Mouse (Mus musculus) gastrocnemius, postnatal 14 days (tissue): Measurements from ENCODE around the gene Col1a1. TPM values are rescaled to one million over a fixed set of nuclear protein-coding genes. Genes with fewer than 3 reads are reported as not detected.
"Not testable (repeated sequence)": the region's sequence is repeated elsewhere in the genome, so short reads cannot be mapped to it uniquely, and the experiment has no call there.

ENCODE experiments used
- DNase-seq: peaks from one replicate; pipeline ENCODE4 v3.0.0; 2021; ENCODE audit warnings: mixed read lengths
- intact Hi-C: fragments of 180-260 bp; cut with DNase I; formaldehyde crosslinking; loops from one replicate; pipeline ENCODE4 v1.15.1; 2025; ENCODE audit warnings: low total_unique reads
- total RNA-seq, 2 experiments: library from RNA; stranded (reverse); gene quantifications; 2 replicates each; pipeline ENCODE4 v1.2.3; 2021

Gene Col1a1
- total RNA-seq, 2 experiments from 2014 or later = 3,539 to 4,018 TPM

DNA sequence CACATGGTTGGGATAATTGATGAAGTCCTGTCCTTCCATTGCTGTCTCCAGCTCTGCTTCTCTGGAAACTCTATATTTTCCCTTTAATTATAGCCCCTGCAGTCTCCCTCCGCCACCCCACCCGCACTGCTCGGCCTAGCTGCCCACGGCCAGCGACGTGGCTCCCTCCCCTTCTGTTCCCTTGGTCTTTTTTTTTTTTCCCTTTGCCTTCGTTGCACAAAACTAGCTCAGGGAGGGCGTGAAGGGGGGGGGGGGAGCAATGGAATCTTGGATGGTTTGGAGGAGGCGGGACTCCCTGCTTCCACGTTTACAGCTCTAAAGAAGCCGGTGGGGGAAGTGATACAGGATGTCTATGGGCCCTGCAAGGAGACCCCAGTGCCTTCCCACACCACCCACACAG is 1.5 kb upstream of the Col1a1 start:
- intact Hi-C loops = no loop called here
- DNase-seq = peak; percentile 46

DNA sequence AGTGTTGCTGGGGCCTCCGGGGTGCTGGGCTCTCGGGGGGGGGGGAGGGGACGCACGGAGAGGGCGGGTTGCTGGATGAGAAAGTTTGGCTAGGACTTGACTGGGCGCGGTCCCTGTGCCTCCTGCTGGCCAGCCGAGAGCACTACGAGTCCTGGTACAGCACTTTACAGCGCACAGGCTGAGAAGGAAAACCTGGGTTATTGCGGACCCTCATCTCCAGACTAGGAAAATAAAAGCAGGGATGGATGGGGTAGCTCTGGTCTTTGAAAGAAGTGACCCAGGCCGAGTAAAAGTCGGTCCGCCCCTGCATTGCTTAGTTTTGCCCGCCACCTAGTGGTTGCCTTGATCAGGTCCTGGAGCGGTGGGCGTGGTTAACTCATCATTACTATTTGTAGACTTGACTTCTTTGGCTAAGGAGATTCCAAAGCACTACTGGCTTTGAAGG is 849 bp downstream of the Col1a1 start:
- intact Hi-C loops = loop anchor here (2.0 to 5.0 kb wide), 2 partner anchors 35 to 70 kb away; no protein-coding TSS in a partner anchor
- peak; percentile 89 for DNase-seq

DNA sequence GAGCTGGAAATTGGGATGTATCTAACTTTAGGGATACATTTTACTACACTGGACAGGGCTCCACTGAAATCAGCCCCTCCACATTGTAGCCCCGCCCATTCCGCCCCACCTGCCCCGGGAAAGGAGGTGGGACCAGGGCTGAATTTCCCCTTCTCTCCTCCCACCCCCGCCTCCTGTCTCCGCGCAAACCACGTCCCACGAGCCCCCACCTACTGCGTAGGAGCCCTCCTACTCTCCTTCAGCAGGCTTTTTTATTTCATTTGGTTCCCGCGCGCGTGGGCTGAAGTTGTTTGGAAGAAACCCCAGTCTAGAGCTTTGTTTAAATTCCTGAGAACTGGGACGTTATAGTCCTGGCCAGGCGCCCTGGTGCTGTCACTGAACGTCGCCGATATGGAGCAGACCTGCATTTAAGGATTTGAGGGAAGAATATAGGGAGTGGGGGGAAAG is 1.3 kb downstream of the Col1a1 start:
- DNase-seq = peak; percentile 73

DNA sequence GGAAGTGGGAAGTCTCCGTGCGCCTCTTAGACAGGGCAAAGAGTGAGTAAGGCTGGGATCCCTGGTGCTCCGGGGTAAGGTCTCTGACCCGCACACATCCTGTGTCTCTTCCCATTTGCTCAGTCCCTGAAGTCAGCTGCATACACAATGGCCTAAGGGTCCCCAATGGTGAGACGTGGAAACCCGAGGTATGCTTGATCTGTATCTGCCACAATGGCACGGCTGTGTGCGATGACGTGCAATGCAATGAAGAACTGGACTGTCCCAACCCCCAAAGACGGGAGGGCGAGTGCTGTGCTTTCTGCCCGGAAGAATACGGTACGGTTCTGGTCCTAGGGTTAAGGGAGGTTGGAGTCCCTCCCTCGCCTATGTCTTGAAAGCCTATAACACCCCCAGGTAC is 1.8 kb downstream of the Col1a1 start:
- DNase-seq = no peak
- intact Hi-C loops = loop anchor here (2.0 to 5.0 kb wide), 2 partner anchors 35 to 71 kb away; no protein-coding TSS in a partner anchor

More for the DNA sequence above, 1.3 kb downstream of the Col1a1 start:
- intact Hi-C loops = loop anchor here (2.0 to 5.0 kb wide), 2 partner anchors 35 to 71 kb away; no protein-coding TSS in a partner anchor

DNA sequence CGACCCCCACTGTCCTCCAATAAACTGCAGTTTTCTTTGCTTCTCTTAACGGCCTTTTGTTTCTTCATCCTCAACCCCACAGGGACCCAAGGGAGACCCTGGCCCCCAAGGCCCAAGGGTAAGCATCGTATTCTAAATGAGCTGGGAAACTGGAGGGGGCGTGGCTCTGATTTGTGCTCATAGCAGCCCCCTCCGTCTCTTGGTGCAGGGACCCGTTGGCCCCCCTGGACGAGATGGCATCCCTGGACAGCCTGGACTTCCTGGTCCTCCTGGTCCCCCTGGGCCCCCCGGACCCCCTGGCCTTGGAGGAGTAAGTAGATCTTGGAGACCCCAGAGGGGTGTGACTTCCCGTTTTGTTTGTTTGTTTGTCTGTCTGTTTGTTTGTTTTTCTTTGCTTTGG is 2.3 kb downstream of the Col1a1 start:
- no peak for DNase-seq
- intact Hi-C loops = loop anchor here (5.0 kb wide), 1 partner anchor 34 kb away; no protein-coding TSS in a partner anchor

DNA sequence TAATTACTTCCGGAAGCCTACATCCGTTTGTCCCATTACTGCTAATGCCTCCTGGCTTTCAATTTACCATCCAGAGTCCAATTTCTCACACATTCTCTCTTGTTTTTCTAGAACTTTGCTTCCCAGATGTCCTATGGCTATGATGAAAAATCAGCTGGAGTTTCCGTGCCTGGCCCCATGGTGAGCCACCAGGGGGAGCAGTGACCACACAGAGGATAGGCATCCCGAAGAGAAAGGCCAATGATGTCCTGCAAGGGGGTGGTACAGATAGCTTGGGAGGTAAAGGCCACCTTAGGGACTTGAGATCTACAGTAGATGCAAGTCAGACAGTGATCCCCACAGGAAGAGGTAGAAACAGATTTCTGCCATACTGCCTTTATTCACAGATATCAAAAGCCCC is 3.3 kb downstream of the Col1a1 start:
- intact Hi-C loops = loop anchor here (5.0 kb wide), 1 partner anchor 33 kb away; no protein-coding TSS in a partner anchor
- peak; percentile 79 for DNase-seq

DNA sequence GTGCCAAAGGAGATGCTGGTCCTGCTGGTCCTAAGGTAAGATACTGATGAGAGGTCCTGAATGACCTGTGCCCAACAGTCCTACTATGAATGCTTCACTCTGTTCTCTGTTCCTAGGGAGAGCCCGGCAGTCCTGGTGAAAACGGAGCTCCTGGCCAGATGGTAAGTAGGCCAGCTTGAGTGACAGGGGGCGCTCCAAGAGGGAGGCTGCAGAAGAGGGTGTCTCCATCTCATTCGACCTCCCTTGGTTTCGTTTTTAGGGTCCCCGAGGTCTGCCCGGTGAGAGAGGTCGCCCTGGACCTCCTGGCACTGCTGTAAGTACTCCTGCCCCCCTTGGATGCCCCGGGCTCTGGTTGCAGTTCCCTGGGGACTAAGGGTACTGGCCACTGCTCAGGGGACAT is 5.1 kb downstream of the Col1a1 start:
- intact Hi-C loops = no loop called here

DNA sequence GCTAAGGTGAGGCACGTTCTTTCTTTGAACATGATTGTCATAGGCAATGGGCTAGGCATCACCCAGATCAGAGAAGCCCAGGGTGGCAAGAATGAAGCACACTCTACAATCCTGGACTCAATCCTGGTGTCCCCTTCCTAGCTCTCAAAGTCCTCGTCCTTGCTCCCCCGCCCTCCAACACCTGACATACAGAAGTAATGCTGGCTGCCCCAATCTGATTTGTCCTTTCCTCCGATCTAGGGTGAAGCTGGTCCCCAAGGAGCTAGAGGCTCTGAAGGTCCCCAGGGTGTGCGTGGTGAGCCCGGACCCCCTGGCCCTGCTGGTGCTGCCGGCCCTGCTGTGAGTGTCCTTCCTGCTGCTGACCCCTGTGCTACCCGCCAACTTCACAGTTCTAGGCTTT is 5.8 kb downstream of the Col1a1 start:
- intact Hi-C loops = no loop called here
- no peak for DNase-seq

More for the DNA sequence above, 5.1 kb downstream of the Col1a1 start:
- DNase-seq = no peak

DNA sequence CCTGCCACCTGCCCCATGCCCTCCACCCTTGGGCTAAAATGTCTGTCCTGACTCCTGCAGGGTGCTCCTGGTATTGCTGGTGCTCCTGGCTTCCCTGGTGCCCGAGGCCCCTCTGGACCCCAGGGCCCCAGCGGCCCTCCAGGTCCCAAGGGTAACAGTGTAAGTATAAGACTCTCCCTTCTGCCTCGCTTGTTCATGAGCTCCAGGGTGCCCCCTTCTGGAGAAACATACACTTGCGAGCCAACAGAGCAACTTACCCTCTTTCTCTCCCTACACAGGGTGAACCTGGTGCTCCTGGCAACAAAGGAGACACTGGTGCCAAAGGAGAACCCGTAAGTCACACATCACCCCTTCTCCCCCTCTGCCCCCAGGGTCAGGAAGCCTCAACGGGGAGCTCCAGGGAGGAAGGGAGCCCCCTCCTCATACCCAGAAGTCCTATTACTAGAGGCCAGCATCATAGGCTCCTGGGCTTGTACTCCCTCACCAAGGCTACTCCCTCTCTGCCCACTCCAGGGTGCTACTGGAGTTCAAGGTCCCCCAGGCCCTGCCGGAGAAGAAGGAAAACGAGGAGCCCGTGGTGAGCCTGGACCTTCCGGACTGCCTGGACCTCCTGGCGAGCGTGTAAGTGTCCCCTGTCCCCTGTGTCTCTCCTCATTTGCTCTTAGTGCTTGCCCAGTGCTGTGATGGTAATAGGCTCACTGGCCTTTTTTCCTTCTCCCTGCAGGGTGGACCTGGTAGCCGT is 6.4 kb downstream of the Col1a1 start:
- intact Hi-C loops = no loop called here
- DNase-seq = peak; percentile 49

DNA sequence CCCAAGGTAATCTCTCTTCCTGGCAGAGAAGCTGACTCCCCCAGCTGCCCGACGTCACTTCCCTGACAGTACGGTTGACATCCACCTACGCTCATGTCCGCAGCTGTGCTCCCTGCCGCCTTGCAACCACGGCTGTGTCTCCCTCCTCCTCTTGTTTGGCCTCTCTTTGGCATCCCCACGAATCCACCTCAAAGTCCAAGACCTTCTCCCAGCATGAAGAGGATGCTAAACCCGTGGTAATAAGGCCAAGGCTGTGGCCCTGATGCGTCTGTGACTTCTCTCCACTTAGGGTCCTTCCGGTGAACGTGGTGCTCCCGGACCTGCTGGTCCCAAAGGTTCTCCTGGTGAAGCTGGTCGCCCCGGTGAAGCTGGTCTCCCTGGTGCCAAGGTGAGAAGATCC is 7.0 kb downstream of the Col1a1 start:
- DNase-seq = no peak
- intact Hi-C loops = no loop called here

DNA sequence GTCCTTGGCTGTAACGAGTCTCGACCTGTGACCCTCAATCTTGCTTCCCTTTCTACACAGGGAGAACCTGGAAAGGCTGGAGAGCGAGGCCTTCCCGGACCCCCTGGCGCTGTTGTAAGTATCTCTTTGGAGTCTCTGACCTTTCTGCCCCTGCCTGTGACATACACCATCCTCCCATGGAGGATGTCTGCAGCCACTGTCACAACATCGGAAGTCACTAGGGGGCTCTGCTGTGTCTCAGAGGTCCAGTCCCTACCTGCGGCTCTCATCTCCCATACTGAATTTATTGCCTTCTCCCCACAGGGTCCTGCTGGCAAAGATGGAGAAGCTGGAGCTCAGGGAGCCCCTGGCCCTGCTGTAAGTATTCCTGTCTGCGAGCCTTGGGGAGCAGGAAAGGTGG is 8.3 kb downstream of the Col1a1 start:
- intact Hi-C loops = no loop called here

DNA sequence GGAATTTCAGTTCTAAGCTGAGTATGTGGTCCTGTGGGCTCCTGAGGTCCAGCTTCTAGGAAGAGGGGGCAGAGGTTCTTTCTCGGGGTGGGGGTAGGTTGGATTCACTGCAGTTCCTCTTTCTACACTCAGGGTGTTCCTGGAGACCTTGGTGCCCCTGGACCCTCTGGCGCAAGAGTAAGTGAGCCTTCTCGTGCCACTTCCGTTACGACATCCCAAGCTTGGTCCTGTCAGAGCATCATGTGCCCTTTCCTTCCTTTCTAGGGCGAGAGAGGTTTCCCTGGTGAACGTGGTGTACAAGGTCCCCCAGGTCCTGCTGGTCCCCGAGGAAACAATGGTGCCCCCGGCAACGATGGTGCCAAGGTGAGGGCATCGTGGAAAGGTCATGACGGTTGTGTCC is 9.2 kb downstream of the Col1a1 start:
- no peak for DNase-seq
- intact Hi-C loops = no loop called here

More for the DNA sequence above, 8.3 kb downstream of the Col1a1 start:
- no peak for DNase-seq

DNA sequence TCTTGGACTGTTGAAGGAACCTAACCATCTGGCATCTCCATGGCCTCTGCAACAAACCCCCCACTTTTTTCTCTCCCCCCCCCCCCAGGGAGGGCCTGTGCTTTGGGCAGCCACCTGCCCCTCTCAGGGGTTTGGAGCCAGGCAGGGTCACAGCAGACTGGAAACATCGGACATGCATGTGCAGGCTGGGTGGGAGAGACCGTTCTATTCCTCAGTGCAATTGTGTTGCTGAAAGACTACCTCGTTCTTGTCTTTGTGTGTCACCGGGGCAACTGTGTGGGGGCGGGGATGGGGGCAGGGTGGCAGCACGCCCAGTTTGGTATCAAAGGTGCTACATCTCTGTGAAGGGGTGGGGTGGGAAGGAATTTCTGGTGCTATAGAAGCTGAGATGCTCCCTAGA is 16.1 kb downstream of the Col1a1 start:
- intact Hi-C loops = no loop called here
- DNase-seq = no peak

DNA sequence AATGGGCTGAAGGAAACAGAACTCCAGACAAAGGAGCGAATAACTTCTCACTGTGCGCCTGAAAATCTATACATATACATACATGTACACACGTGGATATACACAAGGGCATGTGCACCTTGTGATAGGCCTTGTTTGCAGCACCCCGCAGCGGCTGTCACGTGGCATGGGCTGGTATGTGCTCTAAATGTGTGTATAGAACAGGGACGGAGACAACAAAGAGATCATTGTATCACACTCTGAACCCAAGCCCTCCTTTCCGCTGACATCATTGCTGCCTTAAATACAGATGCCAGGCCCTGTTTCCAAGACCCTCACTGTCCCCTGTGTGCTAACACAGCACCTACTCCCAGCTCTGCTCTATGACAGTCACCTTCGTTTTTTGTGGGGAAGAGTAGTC is 19.1 kb downstream of the Col1a1 start:
- DNase-seq = no peak
- intact Hi-C loops = no loop called here

DNA sequence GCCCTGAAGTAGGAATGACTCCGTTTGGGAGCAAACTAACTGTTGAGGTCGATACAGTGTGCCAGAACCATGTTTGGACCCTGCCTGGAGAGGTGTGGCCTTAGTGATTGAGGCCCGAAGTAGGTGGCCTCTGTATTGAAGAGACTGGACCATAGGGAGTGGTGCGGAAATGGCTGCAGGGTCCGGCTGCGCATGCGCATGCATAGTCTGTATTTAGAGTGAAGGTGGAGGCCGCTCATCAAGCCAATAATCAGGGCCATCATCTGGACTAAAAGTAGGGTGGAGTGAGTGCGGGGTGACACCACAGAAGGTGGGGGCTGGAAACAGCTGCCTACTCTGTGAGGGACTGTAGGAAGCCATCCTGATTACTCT is 21.7 kb downstream of the Col1a1 start:
- intact Hi-C loops = no loop called here
- no peak for DNase-seq

DNA sequence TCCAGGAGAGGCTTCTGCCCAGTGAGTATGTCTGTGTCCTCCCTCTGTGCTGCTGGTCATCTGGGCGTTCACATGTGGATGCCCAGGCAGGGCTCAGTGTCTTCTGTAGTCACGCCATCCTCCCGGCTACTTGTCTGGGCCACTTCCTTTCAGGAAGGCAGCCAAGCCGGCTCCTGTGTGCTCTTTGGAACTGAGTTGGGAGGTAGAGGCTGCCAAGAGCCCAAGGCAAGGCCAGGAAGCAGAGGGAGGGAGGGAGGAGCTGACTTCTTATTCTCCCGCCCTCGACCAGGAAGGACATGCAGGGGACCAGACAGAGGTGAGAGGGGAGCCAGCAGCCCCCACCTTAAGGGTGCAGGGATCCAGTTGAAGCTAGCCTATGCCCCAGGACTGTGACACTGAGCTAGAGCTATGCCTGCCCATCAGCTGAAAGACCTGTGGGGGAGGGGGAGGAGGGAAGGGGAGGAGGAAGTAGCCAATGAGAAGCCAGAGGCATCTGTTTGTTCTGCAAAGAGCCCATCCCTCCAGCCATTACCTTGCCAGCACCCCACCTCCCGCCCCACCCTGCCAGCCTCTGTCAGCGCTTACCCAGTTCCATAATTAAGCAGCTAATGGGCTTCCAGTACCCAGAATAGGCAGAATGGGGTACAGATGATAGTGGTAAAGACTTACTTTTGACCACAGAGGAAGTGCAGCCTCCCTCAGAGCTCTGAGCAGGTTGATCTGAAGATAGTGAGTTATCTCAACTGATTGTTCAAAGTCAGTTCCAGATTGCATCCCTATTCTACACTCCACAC is 22.2 kb downstream of the Col1a1 start:
- peak; percentile 89 for DNase-seq
- intact Hi-C loops = no loop called here

DNA sequence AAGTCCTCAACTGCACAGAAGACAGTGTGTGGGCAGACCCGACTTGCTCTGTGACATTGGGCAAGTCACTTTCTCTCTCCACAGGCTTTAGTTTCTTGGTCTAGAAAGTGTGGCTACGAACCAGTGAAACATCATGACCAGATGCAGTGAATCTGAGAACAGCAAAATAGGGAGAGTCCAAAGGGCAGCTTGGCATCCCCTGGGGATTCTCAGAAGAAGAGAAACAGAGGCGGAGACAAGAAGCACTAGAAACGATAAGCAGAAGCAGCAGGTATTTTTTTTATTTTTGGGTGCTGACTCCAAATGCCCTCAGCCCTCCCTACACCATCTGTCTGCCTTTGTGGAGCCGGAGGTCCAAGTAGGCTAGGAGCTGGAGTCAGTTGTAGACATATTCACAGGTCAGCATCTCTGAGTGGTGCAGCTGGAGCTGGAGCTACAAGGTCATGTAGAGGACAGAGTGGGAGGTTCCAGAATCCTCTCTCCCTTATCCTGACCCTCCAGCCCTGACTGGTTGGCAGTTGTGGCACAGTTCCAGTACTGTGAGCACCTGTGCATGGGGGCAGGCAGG is 26.6 kb downstream of the Col1a1 start:
- intact Hi-C loops = no loop called here
- DNase-seq = no peak

DNA sequence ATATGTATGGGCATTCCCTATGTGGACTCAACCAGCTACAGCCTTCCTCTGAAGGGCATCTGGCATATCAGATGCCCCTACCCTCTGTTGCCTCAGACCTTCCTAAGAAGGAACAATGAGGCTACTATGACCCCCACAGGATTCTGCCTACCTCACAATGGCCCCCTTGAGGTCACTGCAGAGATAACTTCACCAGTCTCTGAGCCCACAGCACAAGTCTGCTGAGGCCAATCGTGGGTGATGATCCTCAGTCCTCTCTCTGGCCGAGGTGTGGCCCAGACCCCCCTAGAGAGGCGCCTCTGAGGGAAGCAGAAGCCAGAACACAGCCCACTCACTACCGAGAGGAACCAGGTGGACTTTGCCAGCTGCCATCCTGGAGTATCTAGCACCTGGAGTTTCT is 31.4 kb downstream of the Col1a1 start, which contains the start of gene Hils1:
Gene Hils1 (plus strand): TSS at position 175 of the 400 bp plus-strand sequence.
- DNase-seq = no peak
- intact Hi-C loops = no loop called here

DNA sequence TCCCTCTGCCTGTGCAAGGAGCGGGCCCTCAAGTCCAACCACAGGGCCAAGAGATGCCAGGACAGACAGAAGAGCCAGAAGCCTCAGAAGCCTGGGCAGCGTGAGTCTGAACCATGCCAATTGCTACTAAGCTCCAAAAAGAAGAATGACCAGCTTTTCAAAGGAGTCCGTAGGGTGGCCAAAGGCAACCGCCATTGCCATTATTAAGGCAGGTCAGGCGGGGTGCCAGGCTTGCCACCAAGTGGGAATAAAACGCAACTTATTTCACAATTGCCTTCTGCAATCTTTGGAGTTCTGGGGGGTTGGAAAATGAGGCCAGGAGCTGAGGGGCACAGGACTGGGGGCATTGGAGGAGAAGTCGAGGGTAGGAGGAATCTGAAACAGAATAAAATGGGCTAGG is 32.2 kb downstream of the Col1a1 start:
- DNase-seq = no peak
- intact Hi-C loops = no loop called here

DNA sequence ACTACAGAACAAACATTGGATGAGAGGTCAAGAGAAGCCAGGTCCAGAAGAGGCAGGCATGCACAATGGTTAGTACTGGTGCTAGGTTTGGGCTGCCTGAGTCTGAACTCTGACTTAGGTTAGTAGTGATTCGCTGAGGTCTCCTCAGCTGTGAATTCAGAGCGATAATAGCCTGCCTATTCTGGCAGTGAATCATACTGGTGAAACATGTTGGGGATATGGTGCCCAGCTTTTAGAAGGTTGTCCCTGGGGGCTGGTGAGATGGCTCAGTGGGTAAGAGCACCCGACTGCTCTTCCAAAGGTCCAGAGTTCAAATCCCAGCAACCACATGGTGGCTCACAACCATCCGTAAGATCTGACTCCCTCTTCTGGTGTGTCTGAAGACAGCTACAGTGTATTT is 33.7 kb downstream of the Col1a1 start:
- not testable (repeated sequence) for DNase-seq
- intact Hi-C loops = loop anchor here (5.0 kb wide), 1 partner anchor 32 kb away; the partner anchor contains the start of gene Col1a1
